Mouse (Mus musculus): ENCODE measurements around the gene Tubg1. TPM values are rescaled to one million over a fixed set of nuclear protein-coding genes. Genes with fewer than 3 reads are reported as not detected.
"Not testable (repeated sequence)": the region's sequence is repeated elsewhere in the genome, so short reads cannot be mapped to it uniquely, and the experiment has no call there.

Tubg1 gene
- polyA plus RNA-seq, 1 experiment from 2014 or later: 103 TPM

DNA sequence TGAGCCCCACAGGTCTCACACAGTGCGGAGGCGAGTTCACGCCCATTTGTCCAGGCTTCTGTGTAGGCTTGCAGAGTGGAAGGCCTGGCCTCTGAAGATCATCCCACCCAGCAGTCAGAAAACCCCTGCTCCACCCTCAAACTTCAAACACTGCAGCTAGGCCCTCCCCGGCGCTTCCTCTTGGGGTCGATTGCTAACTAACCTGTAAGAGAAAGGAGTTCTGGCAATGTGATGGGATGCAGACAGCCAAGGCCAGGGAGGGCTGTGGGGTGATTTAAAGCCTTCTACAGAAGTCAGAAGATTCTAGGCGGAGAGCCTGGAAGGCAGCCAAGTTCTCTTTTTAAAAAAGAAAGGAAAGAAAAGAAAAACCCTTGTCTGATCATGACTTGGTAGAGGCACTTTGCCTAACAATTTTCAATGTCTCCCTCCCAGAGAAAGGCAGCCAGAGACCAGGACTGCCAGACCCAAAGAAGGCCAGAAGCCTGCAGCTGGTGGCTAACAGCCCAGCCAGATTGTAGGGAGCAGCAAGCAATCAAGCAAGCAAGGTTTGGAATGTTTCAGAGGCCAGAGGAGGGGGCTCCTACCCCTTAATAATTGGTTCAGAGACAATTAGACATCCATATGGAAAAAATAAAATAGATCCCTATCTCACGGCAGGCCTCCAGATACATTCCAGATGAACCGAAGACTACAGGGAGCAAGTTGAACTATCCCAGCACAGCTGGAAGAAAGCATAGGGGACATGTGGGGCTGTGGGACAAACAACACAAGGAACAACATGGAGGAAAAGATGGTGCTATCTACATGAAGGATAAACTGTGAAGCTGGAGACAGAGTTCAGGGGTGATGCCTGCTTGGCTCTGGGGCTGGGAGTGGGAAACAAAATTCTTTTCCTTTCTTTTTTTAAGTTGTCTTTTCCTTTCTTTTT lies 29.7 kb downstream of the Tubg1 start:
- Histone ChIP-seq H3K4me2 (no peak overlapping the region), H3K27ac (peak overlapping the region; percentile 43), H3K36me3 (replicated peaks) (no peaks in the 10 kb centered on the region), H3K27me3 (no peaks in the 10 kb centered on the region), H3K4me1 (peaks cover 15% of the 10 kb centered on the region), H3K9ac (no peak overlapping the region), H3K4me3 (replicated peaks) (no peak overlapping the region), H3K9me3 (no peaks in the 10 kb centered on the region)
- ATAC-seq (ENCODE audit: low FRiP score): no peak
- 57% methylated on average over 9 of the region's 9 CpGs for WGBS

DNA sequence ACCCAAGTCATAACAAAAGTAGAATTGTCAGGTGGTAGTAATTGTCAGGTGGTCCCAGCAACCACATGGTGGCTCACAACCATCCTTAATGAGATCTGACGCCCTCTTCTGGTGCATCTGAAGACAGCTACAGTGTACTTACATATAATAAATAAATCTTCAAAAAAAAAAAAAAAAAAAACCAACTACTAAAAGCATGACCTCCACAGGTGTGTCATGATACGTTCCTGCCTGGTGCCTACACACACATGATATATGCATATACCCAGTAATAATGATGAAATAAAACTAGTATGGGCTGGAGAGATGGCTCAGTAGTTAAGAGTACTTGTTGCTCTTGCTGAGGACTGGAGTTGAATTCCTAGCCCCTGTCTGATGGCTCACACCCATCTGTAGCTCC lies 31.3 kb downstream of the Tubg1 start:
- Histone ChIP-seq H3K27ac (no peak overlapping the region), H3K4me2 (no peak overlapping the region), H3K4me1 (peaks cover 25% of the 10 kb centered on the region), H3K36me3 (replicated peaks) (no peaks in the 10 kb centered on the region), H3K4me3 (replicated peaks) (no peak overlapping the region), H3K9me3 (no peaks in the 10 kb centered on the region), H3K27me3 (peaks cover 15% of the 10 kb centered on the region), H3K9ac (no peak overlapping the region)
- no peak for ATAC-seq (ENCODE audit: low FRiP score)
- WGBS: 49% methylated on average over 2 of the region's 2 CpGs

GRCm38 (mm10) chr11:101152825-101153224 lies 33.1 kb downstream of the Tubg1 start:
- no peak overlapping the region for H3K4me2 ChIP-seq
- H3K27me3 ChIP-seq: peaks cover 27% of the 10 kb centered on the region
- no peaks in the 10 kb centered on the region for H3K9me3 ChIP-seq
- no peak for ATAC-seq (ENCODE audit: low FRiP score)
- WGBS: 83% methylated on average over 1 of the region's 1 CpGs
- H3K4me3 ChIP-seq (replicated peaks): no peak overlapping the region
- no peak overlapping the region for H3K9ac ChIP-seq
- peaks cover 21% of the 10 kb centered on the region for H3K4me1 ChIP-seq
- H3K36me3 ChIP-seq (replicated peaks): no peaks in the 10 kb centered on the region
- no peak overlapping the region for H3K27ac ChIP-seq

DNA sequence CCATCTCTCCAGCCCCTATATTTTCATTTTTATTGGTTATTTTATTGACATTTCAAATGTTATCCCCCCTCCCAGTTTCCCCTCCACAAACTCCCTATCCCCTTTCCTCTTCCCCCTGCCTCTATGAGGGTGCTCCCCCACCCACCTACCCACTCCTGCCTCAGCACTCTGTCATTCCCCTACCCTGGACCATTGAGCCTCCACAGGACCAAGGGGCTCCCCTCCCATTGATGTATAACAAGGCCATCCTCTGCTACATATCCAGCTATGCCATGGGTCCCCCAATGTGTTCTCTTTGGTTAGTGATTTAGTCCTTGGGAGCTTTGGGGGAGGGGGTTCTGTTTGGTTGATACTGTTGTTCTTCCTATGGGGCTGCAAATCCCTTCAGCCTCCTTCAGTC lies 34.9 kb downstream of the Tubg1 start:
- H3K4me3 ChIP-seq (replicated peaks): no peak overlapping the region
- H3K27ac ChIP-seq: no peak overlapping the region
- no peak overlapping the region for H3K9ac ChIP-seq
- no peaks in the 10 kb centered on the region for H3K9me3 ChIP-seq
- H3K36me3 ChIP-seq (replicated peaks): no peaks in the 10 kb centered on the region
- H3K4me2 ChIP-seq: no peak overlapping the region
- ATAC-seq (ENCODE audit: low FRiP score): no peak
- H3K4me1 ChIP-seq: peaks cover 16% of the 10 kb centered on the region
- peaks cover 38% of the 10 kb centered on the region for H3K27me3 ChIP-seq

GRCm38 (mm10) chr11:101155151-101155550 lies 35.4 kb downstream of the Tubg1 start:
- peak overlapping the region; percentile 68; the same call in 1 of the 2 replicates for H3K4me2 ChIP-seq
- 0 out of 2 replicates have a peak overlapping the region, but pooled peaks have one; percentile 78 for H3K27ac ChIP-seq
- no peak for ATAC-seq (ENCODE audit: low FRiP score)
- H3K4me1 ChIP-seq: peaks cover 14% of the 10 kb centered on the region
- 72% methylated on average over 6 of the region's 6 CpGs for WGBS
- no peak overlapping the region for H3K9ac ChIP-seq
- H3K9me3 ChIP-seq: no peaks in the 10 kb centered on the region
- H3K4me3 ChIP-seq (replicated peaks): no peak overlapping the region
- H3K27me3 ChIP-seq: peaks cover 38% of the 10 kb centered on the region
- no peaks in the 10 kb centered on the region for H3K36me3 ChIP-seq (replicated peaks)

- Histone ChIP-seq H3K27ac (peak within 1 kb of the TSS; percentile 78), H3K4me1 (peaks cover 14% of the 10 kb centered on the region), H3K27me3 (peaks cover 39% of the 10 kb centered on the region), H3K36me3 (replicated peaks) (no peaks in the 10 kb centered on the region), H3K9ac (peak within 1 kb of the TSS; percentile 63), H3K4me2 (peak within 1 kb of the TSS; percentile 68), H3K4me3 (replicated peaks) (peak within 1 kb of the TSS; percentile 42), H3K9me3 (no peaks in the 10 kb centered on the region)
- ATAC-seq (ENCODE audit: low FRiP score): peak; percentile 84
- WGBS: 2% methylated on average over 36 of the region's 36 CpGs
These were observed 36.1 kb downstream of the Tubg1 start, which contains the start of gene Tubg2 for GRCm38 (mm10) chr11:101155728-101156371. Tubg2 (plus strand) TSS chr11:101155907.

- H3K27me3 ChIP-seq: peaks cover 76% of the 10 kb centered on the region
- 85% methylated on average over 10 of the region's 10 CpGs for WGBS
- ATAC-seq (ENCODE audit: low FRiP score): not testable (repeated sequence)
These were observed 40.4 kb downstream of the Tubg1 start for GRCm38 (mm10) chr11:101160151-101160550.

DNA sequence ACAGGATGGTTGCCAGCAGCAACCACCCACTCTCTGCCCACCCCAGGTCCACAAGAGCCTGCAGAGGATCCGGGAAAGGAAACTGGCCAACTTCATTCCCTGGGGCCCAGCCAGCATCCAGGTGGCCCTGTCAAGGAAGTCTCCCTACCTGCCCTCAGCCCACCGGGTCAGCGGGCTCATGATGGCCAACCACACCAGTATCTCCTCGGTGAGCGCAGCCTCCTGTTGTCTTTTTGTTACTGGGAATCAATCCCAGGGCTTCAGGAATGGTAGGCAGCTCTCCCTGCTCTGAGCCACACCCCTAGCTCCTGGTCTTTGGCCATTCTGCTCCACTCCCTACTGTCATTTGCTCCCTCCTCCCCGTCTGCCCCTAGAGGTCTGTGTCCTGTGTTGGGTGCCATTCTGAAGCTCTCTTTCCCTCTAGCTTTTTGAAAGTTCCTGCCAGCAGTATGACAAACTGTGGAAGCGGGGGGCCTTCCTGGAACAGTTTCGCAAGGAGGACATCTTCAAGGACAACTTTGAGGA lies 41.3 kb downstream of the Tubg1 start:
- not testable (repeated sequence) for H3K9me3 ChIP-seq; H3K4me3 ChIP-seq (replicated peaks); H3K9ac ChIP-seq; ATAC-seq (ENCODE audit: low FRiP score); H3K27ac ChIP-seq; H3K36me3 ChIP-seq (replicated peaks); H3K4me2 ChIP-seq
- Histone ChIP-seq H3K27me3 (peaks cover 76% of the 10 kb centered on the region), H3K4me1 (peaks cover 18% of the 10 kb centered on the region)
- 68% methylated on average over 8 of the region's 8 CpGs for WGBS

More at GRCm38 (mm10) chr11:101160151-101160550, 40.4 kb downstream of the Tubg1 start:
- peaks cover 26% of the 10 kb centered on the region for H3K4me1 ChIP-seq
- not testable (repeated sequence) for H3K36me3 ChIP-seq (replicated peaks); H3K9me3 ChIP-seq; H3K4me2 ChIP-seq; H3K4me3 ChIP-seq (replicated peaks); H3K9ac ChIP-seq; H3K27ac ChIP-seq

DNA sequence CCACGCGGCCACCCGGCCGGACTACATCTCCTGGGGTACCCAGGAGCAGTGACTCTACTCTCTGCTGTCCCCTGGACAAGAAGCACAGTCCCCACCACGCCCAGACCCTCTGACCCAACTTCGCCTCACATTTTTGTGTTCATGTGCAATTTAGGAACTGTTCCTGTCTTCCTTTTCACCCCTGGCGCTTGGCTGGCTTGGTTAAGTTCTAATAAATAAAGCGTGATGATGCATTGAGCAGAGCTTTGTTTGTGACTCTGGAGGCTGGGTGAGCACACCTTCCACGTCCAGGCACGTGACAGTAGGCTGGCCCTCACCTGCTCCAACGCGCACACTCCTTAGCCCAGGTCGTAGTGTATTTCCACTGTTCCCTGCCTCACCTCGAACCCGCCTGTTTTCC lies 41.8 kb downstream of the Tubg1 start:
- WGBS: 87% methylated on average over 15 of the region's 15 CpGs
- no peak overlapping the region for H3K27ac ChIP-seq
- H3K9ac ChIP-seq: no peak overlapping the region
- ATAC-seq (ENCODE audit: low FRiP score): no peak
- H3K9me3 ChIP-seq: no peaks in the 10 kb centered on the region
- H3K4me1 ChIP-seq: peaks cover 14% of the 10 kb centered on the region
- H3K36me3 ChIP-seq (replicated peaks): 0 out of 2 replicates have a peak, but pooled peaks cover 12% of the 10 kb centered on the region
- H3K4me3 ChIP-seq (replicated peaks): no peak overlapping the region
- peaks cover 76% of the 10 kb centered on the region for H3K27me3 ChIP-seq
- H3K4me2 ChIP-seq: no peak overlapping the region

DNA sequence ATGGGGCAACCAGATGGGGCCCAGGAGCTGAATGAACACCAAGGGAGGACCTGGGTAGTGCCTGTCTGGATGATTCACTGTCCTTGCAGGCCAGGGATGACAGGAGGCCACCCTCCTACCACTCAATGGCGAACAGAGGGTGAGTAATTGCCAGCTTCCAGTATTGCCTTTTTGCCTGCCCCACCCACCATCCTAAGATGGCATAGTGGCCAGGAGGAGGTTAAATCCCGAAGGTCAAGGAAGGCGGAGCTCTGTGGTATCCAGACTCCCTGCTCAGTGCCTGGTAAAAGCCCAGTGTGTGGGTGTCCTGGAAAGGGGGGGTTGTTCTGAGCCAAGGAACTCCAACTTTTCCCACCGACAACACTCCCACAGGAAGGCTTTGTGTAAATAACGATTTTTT lies 42.6 kb downstream of the Tubg1 start:
- H3K27ac ChIP-seq: no peak overlapping the region
- WGBS: 48% methylated on average over 5 of the region's 5 CpGs
- H3K9me3 ChIP-seq: no peaks in the 10 kb centered on the region
- no peak overlapping the region for H3K4me2 ChIP-seq
- no peak overlapping the region for H3K4me3 ChIP-seq (replicated peaks)
- ATAC-seq (ENCODE audit: low FRiP score): no peak
- H3K36me3 ChIP-seq (replicated peaks): peaks cover 17% of the 10 kb centered on the region
- peaks cover 14% of the 10 kb centered on the region for H3K4me1 ChIP-seq
- H3K9ac ChIP-seq: no peak overlapping the region
- H3K27me3 ChIP-seq: peaks cover 80% of the 10 kb centered on the region

- ATAC-seq (ENCODE audit: low FRiP score): no peak
- peaks cover 81% of the 10 kb centered on the region for H3K27me3 ChIP-seq
- WGBS: 48% methylated on average over 5 of the region's 5 CpGs
- no peak overlapping the region for H3K4me2 ChIP-seq
- no peaks in the 10 kb centered on the region for H3K9me3 ChIP-seq
- H3K4me3 ChIP-seq (replicated peaks): no peak overlapping the region
- no peak overlapping the region for H3K9ac ChIP-seq
- peaks cover 21% of the 10 kb centered on the region for H3K36me3 ChIP-seq (replicated peaks)
- peaks cover 14% of the 10 kb centered on the region for H3K4me1 ChIP-seq
- H3K27ac ChIP-seq: no peak overlapping the region
These were observed 43.0 kb downstream of the Tubg1 start for GRCm38 (mm10) chr11:101162772-101163171.
